31 mouse cellular contexts compared by ENCODE assay signal in genomic region chr10:42079775-42080174, GRCm38 (mm10).
A peak's percentile ranks its signal among the peaks of the same experiment; 100 is the strongest.
DNase-seq lines count a peak whose midpoint lies in the region; ATAC-seq lines count a peak whose summit lies in the region.
"Had no signal": no experiment of that assay in that cellular context is flagged by ENCODE, and none has a peak within 500 bp of the region (broad histone marks: within the 10 kb centered on the region; RNA-seq: fewer than 3 reads in every experiment).

No protein-coding gene starts in this region.

- no peak overlapping the region for H3K4me3 ChIP-seq in forebrain, embryonic 11.5 days (ENCODE audit: low read depth, low read length)
- H3K4me3 ChIP-seq in forebrain, embryonic 14.5 days (ENCODE audit: low read depth, low read length): no peak overlapping the region
- H3K4me3 ChIP-seq in kidney, embryonic 16.5 days (ENCODE audit: low read length): no peak overlapping the region
- H3K4me3 ChIP-seq in midbrain, embryonic 11.5 days (ENCODE audit: low read depth, low read length): no peak overlapping the region
- H3K4me3 ChIP-seq: embryonic facial prominence, embryonic 12.5 days; embryonic facial prominence, embryonic 15.5 days; forebrain, embryonic 12.5 days; heart, embryonic 12.5 days; heart, embryonic 15.5 days had no signal

- H3K9me3 ChIP-seq in forebrain, embryonic 11.5 days (ENCODE audit: control insufficient read depth, low read length): no peaks in the 10 kb centered on the region
- H3K9me3 ChIP-seq in forebrain, embryonic 14.5 days (replicated peaks; ENCODE audit: control insufficient read depth, low read length): no peaks in the 10 kb centered on the region
- no peaks in the 10 kb centered on the region for H3K9me3 ChIP-seq in kidney, embryonic 16.5 days (ENCODE audit: low read length)
- H3K9me3 ChIP-seq in midbrain, embryonic 11.5 days (ENCODE audit: control insufficient read depth, low read length): no peaks in the 10 kb centered on the region
- H3K9me3 ChIP-seq: embryonic facial prominence, embryonic 12.5 days; embryonic facial prominence, embryonic 15.5 days; forebrain, embryonic 12.5 days; G1E; heart, embryonic 12.5 days; heart, embryonic 15.5 days had no signal

- no peak overlapping the region for H3K9ac ChIP-seq in forebrain, embryonic 11.5 days (ENCODE audit: low read length)
- no peak overlapping the region for H3K9ac ChIP-seq in forebrain, embryonic 14.5 days (ENCODE audit: low read length)
- H3K9ac ChIP-seq in kidney, embryonic 16.5 days (replicated peaks; ENCODE audit: low read length): no peak overlapping the region
- H3K9ac ChIP-seq in midbrain, embryonic 11.5 days (ENCODE audit: low read length): no peak overlapping the region
- H3K9ac ChIP-seq: embryonic facial prominence, embryonic 12.5 days; embryonic facial prominence, embryonic 15.5 days; forebrain, embryonic 12.5 days; heart, embryonic 12.5 days; heart, embryonic 15.5 days; hindbrain, embryonic 14.5 days had no signal

- H3K4me1 ChIP-seq in forebrain, embryonic 11.5 days (replicated peaks; ENCODE audit: control insufficient read depth, insufficient read depth, low read length): no peaks in the 10 kb centered on the region
- no peaks in the 10 kb centered on the region for H3K4me1 ChIP-seq in forebrain, embryonic 14.5 days (ENCODE audit: control insufficient read depth, insufficient read depth, low read length)
- no peaks in the 10 kb centered on the region for H3K4me1 ChIP-seq in kidney, embryonic 16.5 days (ENCODE audit: insufficient read depth, low read length)
- no peaks in the 10 kb centered on the region for H3K4me1 ChIP-seq in midbrain, embryonic 11.5 days (ENCODE audit: control insufficient read depth, insufficient read depth, low read length)
- H3K4me1 ChIP-seq: embryonic facial prominence, embryonic 12.5 days; embryonic facial prominence, embryonic 15.5 days; forebrain, embryonic 12.5 days had no signal

- H3K27me3 ChIP-seq in forebrain, embryonic 11.5 days (ENCODE audit: control insufficient read depth, insufficient read depth, low read length): no peaks in the 10 kb centered on the region
- no peaks in the 10 kb centered on the region for H3K27me3 ChIP-seq in forebrain, embryonic 14.5 days (replicated peaks; ENCODE audit: control insufficient read depth, insufficient read depth, low read length)
- H3K27me3 ChIP-seq in kidney, embryonic 16.5 days (ENCODE audit: insufficient read depth, low read length): no peaks in the 10 kb centered on the region
- H3K27me3 ChIP-seq in midbrain, embryonic 11.5 days (ENCODE audit: control insufficient read depth, insufficient read depth, low read length): no peaks in the 10 kb centered on the region
- H3K27me3 ChIP-seq: CH12.LX; embryonic facial prominence, embryonic 12.5 days; embryonic facial prominence, embryonic 15.5 days; heart, embryonic 12.5 days; heart, embryonic 15.5 days had no signal

- ATAC-seq in forebrain, embryonic 11.5 days (replicated peaks; ENCODE audit: low FRiP score): no peak
- no peak for ATAC-seq in forebrain, embryonic 14.5 days
- ATAC-seq in common myeloid progenitor, adult 5-6 weeks (replicated peaks; ENCODE audit: low read depth, poor library complexity, severe bottlenecking): peak; percentile 81; the same call in 1 of the 2 replicates
- ATAC-seq in megakaryocyte-erythroid progenitor cell, adult 5-6 weeks (replicated peaks; ENCODE audit: low FRiP score, low TSS enrichment, poor library complexity, severe bottlenecking): peak; percentile 70
- ATAC-seq in kidney, embryonic 16.5 days (ENCODE audit: low FRiP score, low TSS enrichment): no peak
- ATAC-seq in midbrain, embryonic 11.5 days (ENCODE audit: low FRiP score): no peak
- ATAC-seq: activated CD4-positive, CD25-positive, alpha-beta regulatory T cell, adult 4 months; forebrain, embryonic 16.5 days; hindbrain, postnatal 0 days; inflammation-experienced regulatory T-cells, adult 6 months had no signal

- DNase-seq in forebrain, embryonic 11.5 days (ENCODE audit: low spot score): peak; percentile 20
- no peak for DNase-seq in forebrain, embryonic 14.5 days (ENCODE audit: low spot score)
- peak; percentile 78 for DNase-seq in 416B (ENCODE audit: low read depth)
- DNase-seq in lung, postnatal 36 days: no peak
- no peak for DNase-seq in midbrain, embryonic 11.5 days (ENCODE audit: low spot score, missing footprints)
- DNase-seq: adrenal gland, adult 8-10 months; adrenal gland, postnatal 25 days; B cell, adult 2 months; cerebellum, adult 11-12 months; cerebellum, adult 8-10 months; cerebellum, postnatal 10 days; cerebellum, postnatal 36 days; gastrocnemius, postnatal 10 days; gastrocnemius, postnatal 36 days; heart, postnatal 10 days; heart, postnatal 36 days had no signal

- no peak overlapping the region for H3K4me2 ChIP-seq in forebrain, embryonic 11.5 days (ENCODE audit: low read depth, low read length, severe bottlenecking)
- no peak overlapping the region for H3K4me2 ChIP-seq in forebrain, embryonic 14.5 days (ENCODE audit: low read length)
- no peak overlapping the region for H3K4me2 ChIP-seq in kidney, embryonic 16.5 days (replicated peaks; ENCODE audit: low read depth, low read length)
- no peak overlapping the region for H3K4me2 ChIP-seq in midbrain, embryonic 11.5 days
- H3K4me2 ChIP-seq: embryonic facial prominence, embryonic 12.5 days; embryonic facial prominence, embryonic 15.5 days; forebrain, embryonic 12.5 days; heart, embryonic 12.5 days; heart, embryonic 15.5 days; hindbrain, embryonic 14.5 days had no signal

- no peak overlapping the region for H3K27ac ChIP-seq in forebrain, embryonic 11.5 days (ENCODE audit: low read depth, low read length)
- H3K27ac ChIP-seq in forebrain, embryonic 14.5 days (ENCODE audit: low read depth, low read length): no peak overlapping the region
- no peak overlapping the region for H3K27ac ChIP-seq in kidney, embryonic 16.5 days (ENCODE audit: low read length)
- H3K27ac ChIP-seq in midbrain, embryonic 11.5 days (ENCODE audit: low read depth, low read length): no peak overlapping the region
- H3K27ac ChIP-seq: embryonic facial prominence, embryonic 12.5 days; embryonic facial prominence, embryonic 15.5 days; forebrain, embryonic 12.5 days; heart, embryonic 15.5 days; hindbrain, embryonic 14.5 days; hindbrain, postnatal 0 days had no signal

- H3K36me3 ChIP-seq in forebrain, embryonic 11.5 days (ENCODE audit: control insufficient read depth, insufficient read depth, low read length): no peaks in the 10 kb centered on the region
- no peaks in the 10 kb centered on the region for H3K36me3 ChIP-seq in forebrain, embryonic 14.5 days (ENCODE audit: control insufficient read depth, insufficient read depth, low read length)
- H3K36me3 ChIP-seq in kidney, embryonic 16.5 days (ENCODE audit: insufficient read depth, low read length): no peaks in the 10 kb centered on the region
- H3K36me3 ChIP-seq in midbrain, embryonic 11.5 days (ENCODE audit: control insufficient read depth, insufficient read depth, low read length): no peaks in the 10 kb centered on the region
- H3K36me3 ChIP-seq: embryonic facial prominence, embryonic 12.5 days; embryonic facial prominence, embryonic 15.5 days; forebrain, embryonic 12.5 days; G1E; heart, embryonic 12.5 days; heart, embryonic 15.5 days had no signal

Comparison
In these comparisons a context has a peak if more than half of its experiments do, and no peak if none do; other contexts are left out.
1. DNase-seq: peak in forebrain, embryonic 11.5 days (single experiment) and 416B (single experiment); none in forebrain, embryonic 14.5 days (single experiment), lung, postnatal 36 days (single experiment) and midbrain, embryonic 11.5 days (single experiment).
2. ATAC-seq: peak in common myeloid progenitor, adult 5-6 weeks (single experiment) and megakaryocyte-erythroid progenitor cell, adult 5-6 weeks (single experiment); none in forebrain, embryonic 11.5 days (single experiment), forebrain, embryonic 14.5 days (single experiment), kidney, embryonic 16.5 days (single experiment) and midbrain, embryonic 11.5 days (single experiment).